Mouse (Mus musculus) brain, adult 2 months (tissue): ENCODE measurements around the gene Smim22.

Source experiments
- DNase-seq: peaks from one replicate; pipeline ENCODE4 v3.0.0; 2011; ENCODE audit warnings: low read depth, low spot score

Smim22 gene

DNA sequence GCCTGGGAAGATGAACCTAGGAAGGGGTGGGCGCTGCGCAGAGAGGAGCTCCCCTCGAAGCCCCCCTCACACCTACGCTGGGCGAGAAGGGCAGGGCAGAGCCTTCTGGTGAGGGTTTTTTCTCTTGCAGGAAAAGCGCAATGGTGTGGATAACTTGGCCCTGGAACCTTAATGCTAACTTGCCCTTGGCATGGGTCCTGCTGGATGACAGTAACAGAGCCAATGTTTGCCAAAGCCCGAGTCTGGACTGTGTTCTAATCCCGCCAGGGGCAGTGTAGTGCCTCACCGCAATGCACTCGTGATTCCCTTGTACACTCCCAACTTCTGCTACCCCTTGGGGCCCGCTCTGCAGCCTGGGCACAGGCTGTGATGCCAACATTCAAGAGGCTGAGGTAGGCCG, 988 bp downstream of the Smim22 start:
- no peak for DNase-seq

DNA sequence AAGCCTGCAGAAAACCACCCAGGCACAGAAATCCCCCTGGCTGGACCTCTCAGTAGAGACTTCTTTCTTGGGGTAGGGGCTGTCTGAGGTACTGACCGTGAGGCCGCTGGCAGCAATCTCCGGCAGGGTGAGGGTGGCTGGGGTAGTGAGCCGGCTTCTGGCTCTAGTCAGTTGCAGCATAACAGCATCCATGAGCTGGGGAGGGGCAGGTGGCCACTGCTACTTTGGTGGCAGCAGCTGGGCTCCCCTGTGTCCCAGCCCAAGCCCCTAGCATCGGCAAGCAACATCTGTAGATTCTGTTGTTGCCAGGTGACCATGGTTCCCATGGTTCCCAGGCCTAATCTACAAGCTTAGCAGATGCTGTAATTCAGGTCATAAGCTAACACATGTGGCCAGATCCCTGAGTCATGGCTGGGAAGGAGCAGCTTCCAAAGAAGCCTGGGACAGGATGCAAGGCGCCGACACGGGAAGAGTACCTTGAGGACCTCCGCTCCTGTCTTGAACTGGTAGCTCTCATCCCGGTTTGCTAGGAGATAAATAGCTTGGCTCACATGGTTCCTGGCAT, 3.4 kb downstream of the Smim22 start:
- peak; percentile 22 for DNase-seq

DNA sequence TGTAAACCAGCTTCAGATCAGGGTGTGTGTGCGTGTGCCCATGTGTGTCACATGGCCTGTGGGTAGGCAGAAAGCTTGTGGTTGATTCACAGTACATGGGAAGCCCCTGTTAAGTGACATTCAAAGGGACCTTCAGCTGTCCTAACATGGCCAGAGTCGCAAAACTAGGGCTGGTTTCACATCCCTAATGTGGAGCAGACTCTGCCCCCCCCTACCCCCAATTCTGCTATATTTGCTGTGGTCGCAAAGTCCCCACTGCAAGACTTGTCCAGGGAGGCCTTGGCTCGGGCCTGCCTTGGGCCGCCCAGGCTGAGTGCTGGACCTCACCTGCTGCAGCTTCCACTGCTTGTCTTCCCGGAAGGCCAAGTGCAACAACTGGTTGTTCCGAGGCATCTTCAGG, 4.2 kb downstream of the Smim22 start:
- DNase-seq, result no peak

DNA sequence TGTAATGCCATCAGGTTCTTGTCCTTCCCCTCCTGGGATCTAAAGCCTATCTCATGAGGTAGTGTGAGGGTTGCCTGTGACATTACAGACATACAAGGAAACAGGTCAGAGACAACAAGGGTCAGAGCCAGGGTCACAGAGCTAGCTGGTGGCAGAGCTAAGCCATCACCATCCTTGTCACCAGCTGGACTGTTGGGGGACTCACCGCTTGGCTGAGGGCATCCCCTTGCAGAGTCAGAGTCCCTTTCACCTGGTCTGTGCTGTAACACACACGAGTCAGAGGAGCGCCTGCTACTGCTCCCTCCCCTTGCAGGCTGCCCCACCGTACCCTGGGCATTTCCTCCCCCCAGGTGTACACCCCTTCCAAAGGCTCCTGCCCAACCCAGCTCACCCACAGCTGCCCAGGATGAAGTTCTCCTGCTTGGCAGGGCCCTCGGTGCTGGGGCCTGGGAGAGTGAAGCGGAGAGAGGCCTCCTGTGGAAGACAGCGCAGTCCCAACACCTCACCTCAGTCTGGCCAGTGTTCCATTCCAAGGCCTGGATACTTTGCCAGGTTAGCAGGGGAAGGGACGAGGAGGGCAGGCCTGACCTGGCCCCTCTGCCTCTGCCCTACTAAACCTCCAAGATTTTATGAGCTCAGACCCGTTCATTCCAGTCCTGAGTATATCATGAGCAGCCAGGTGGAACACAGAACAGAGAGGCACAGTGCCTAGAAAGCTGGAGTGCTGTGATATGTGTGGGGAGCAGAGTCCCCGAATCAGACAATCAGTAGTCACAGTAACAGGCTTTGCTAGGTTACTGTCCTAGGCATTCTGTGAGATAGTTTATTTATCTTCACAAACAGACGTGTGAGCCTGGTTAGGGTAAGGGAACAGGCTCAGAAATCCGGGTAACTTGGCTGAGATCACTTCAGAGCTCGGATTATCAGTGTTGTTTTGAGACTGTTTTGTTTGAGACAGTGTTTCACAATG, 5.2 kb downstream of the Smim22 start:
- DNase-seq, result peak; percentile 40

DNA sequence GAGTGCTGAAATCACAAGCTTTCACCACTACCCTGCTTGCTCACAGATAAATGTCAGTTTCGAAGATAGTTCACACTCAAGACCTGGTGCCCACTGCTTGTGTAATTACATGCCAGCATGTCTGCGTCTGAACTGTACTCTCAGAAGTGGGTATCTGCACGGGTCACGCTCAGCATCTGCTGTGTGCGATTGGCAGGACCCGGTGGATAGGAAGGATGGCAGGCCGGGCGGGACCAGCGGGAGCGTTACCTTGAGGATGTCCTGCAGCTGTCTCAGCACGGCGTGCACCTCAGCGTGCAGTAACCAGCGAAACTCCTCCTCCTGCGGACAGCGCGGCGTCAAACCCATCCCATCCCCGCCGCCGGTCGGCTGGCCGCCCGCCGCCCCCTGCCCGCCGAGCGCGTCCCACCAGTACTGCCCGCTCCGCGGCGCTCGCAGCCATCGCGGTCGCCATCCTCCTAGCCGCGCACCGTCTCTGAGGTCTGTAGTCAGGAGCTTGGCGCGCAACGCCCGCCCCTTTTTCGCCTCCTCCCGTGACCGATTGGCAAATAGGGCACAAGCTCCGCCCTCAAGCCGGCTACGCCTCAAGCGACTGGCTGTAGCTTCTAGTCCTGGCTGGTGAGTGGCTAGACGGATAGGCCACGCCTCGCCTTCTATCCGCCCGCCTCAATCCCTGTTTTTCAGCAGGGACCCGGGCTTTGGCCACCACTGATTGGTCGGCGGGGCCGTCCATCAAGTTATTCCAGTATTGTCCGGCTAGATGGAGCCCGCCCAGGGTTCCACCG, 6.2 kb downstream of the Smim22 start, which contains the start of gene Rogdi:
Rogdi (minus strand) TSS at position 500 of the 785 bp plus-strand sequence.
- DNase-seq, result peak; percentile 100

DNA sequence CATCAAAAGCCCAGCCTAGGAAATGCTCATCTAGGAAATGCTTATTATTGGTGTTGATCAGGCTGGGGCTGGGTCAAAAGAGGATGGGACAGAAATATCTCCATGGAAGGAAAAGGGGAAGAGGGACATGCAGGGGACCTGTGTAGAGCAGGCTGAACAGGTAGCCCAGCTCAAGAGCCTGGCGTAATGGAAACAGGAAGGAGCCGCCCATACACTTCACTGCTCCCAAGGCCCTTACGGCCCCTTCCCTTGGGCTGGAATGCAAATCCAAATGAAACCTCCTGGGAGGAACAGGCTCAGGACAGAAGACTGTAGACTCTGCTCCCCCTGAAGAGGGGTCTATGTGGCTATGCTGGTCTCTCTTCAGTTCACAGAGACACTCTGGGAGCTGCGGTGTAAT, 7.5 kb downstream of the Smim22 start:
- no peak for DNase-seq

DNA sequence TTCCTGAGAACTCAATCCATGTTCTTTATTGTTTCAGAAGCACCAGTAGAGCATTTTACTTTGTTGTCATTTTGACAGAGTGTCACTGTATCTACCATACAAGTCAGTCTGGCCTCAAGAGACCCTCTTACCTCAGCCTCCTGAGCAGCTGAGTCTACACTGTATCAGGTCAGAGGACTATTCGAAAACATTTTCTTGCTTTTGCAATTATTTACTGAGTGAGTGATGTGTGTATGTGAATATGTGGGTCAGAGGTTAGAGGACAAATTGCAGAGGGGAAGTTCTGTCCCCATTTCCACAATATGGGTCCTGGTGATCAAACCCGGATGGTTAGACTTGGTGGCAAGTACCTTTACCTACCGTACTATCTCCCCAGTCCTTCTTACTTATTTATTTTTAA, 16.9 kb downstream of the Smim22 start:
- DNase-seq, result no peak

DNA sequence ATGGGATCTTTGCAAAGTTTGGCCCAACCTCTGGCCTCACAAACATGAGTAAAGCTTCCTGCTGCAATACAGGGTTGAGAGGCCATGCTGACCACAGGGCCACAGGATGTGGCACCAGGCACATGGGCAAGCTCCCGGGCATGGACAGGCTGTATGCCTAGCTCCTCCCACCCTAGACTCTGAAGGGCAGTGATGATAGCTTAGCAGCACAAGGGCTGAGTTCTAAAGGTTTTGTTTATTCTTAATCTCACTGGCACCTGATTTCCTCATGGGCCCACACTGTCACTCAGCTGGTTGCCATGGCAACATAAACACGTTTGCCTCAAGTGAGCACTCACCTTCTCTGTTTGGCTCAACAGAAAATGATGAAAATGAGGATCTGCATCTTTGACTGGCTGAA, 22.8 kb downstream of the Smim22 start:
- DNase-seq, result no peak

DNA sequence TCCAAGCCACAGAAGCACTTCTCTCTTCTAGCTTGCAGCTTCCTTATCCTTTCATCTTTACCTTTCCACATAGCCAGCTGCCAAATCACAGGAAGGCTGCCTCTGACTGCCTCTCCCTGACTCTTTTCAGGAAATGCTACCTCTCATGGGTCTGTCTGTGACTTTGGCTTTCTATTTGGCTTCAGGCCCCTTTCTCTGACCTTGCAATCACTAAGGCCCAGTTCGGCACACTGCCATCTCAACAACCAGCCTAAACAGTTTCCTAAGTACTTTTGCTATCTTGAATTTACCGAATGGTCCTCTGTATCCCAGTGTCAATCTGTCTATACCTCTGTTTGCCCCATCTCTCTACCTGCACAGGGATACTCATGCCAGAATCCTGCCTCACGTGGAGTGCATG, 28.5 kb downstream of the Smim22 start:
- no peak for DNase-seq

DNA sequence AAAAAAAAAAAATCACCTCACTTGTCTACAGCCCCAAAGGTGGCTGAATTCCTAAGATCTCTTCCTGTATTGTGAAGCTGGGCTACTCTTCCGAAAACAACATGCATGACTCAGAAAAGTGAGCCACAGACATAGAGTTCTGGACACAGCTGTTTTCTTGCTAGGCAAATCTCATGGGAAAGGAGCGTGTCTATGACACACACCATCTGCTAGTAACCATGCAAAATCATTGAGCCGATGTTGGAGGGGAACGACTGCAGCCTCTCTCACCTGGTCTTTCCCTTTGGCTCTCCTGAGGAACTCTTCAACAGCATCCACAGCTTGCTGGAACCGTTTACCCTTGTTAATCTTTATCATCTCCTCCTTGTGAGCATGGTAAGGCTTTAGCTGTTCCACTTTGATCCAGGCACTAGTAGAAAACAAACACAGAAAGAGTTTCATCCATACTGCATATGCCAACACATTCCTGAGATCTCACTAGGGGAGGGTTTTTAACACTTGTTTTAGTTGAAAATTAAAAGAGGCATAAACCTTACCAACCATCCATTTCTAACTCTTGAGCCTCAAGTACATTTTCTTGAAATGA, 29.7 kb downstream of the Smim22 start:
- DNase-seq, result peak; percentile 31

DNA sequence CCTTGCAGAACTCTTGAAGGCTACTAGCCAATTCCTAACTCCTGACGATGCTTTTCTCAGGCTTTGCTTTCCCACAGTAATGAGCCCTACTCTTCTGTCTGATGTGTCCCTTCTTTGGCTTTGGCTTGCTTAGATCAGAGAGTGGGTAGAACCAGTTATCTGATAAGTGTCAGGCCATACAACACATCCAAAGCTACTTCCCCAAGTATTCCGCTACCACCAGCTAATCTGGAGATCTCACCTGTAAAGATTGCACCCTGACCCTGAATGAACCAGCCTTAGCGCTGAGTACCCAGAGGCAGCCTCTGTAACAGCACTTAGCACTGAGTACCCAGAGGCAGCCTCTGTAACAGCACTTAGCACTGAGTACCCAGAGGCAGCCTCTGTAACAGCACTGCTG, 38.2 kb downstream of the Smim22 start:
- no peak for DNase-seq

DNA sequence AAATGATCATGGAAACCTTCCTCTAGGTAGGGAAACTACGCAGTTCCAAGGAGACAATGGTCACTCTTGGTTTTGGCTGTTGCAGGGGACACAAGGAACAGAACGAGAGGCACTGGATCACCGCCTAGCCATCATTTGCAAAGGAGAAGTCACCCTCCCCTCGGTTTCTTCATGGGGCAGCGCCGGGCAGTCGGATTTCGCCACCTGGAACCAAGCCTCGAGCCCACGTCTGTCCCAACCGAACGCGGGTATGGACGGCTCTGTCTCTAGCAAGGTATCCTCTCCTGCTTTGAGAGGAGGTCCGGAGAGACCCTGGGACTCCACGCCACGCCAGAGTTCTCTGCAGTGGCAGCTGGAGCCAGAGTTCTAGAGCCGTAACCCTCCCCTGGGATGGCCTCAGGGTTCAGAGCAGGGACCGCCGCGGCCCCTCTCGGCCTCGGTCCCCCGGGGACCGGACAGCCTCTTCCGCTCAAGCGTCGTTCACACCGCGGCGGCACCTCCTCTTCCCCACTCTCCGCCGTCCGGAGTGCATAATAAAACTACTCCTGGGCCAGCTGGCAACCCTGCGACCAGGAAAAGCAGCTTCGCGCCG, 42.2 kb downstream of the Smim22 start:
- DNase-seq, result no peak

DNA sequence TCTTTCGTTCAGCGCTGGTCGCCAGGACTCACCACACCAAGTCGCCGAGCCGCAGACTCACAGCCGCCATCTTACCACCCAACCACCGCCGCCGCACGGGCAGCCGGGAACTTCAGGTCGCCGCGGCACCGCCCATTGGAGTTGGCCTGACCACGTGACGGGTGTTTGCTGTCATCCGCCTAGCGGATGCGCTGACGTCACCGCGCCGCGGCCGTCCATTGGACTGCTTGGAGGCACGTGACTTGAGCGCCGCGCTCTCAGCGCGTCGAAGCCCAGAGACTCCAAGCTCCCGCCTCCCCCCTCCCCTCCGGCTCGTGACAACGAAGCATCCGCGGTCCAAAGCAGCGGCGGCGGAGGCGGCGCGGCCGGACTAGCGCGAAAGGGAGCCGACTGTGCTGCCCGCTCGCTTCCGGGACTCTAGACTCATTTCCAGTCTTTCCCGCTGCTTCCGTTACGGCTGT, 42.7 kb downstream of the Smim22 start, which contains the start of the genes Glyr1 and Ubn1:
Glyr1 (minus strand) TSS at position 90 of the 461 bp plus-strand sequence.
Ubn1 (plus strand) TSS at position 284 of the 461 bp plus-strand sequence.
- peak; percentile 100 for DNase-seq

DNA sequence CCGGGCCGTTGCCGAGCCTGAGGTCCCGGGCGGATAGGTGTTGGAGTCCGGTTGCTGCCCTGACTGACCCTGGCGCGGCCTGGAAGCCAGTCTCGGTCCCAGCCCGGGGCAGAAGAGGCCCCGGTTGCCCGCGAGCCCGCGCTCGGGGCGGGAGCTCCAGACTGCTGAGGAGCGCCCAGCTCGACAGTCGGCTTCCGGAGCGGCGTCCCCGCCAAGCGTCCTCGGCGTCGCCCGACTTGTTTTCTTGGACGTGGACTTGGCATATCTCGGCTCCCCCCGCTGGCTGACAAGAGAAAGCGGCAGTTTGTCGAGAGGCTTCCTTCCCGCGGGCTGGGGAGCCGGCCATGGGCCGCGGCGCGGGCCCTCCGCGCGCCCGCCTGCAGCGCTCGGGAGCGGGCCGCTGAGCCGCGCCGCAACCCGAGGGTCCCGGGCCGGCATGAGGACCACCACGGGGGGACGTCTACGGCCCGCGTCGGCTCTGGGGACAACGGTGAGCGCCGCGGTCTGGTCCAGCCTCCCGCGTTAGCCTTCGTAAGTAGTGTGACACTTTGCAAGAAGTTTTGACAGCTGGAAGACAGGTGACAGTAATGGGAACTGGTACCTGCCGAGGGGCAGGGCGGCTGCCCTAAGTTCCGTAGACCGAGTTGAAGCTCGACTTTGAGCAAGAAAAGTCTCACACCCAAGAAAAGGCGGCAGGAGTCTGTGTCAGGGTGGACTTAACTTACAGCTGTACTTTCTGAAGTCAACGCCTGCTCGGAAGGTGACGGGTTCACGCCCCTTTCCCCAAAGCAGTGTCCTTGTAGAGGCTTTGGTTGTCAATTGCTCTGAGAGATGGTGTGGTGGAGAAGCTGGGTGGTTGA, 43.4 kb downstream of the Smim22 start:
- peak; percentile 88 for DNase-seq
